Mouse (Mus musculus): Measurements from ENCODE around the gene Cdh23.

- TF ChIP-seq CTCF (IDR thresholded peaks at IDR 0.05; ENCODE audit: control insufficient read depth, insufficient read depth, insufficient read length) (no peak), USF1 (IDR thresholded peaks at IDR 0.05; ENCODE audit: low read depth) (no peak), MAX (IDR thresholded peaks at IDR 0.05) (no peak), FOSL1 (IDR thresholded peaks at IDR 0.05; ENCODE audit: insufficient read depth, low read length, poor library complexity, severe bottlenecking) (no peak), CEBPB (IDR thresholded peaks at IDR 0.05; ENCODE audit: low read depth) (no peak)
Measured at GRCm38 (mm10) chr10:60373543-60373936, 322.8 kb downstream of the Cdh23 start.

All from C2C12 (cell line).